ENCODE assay signal across 1 mouse cellular context in the genomic region with DNA sequence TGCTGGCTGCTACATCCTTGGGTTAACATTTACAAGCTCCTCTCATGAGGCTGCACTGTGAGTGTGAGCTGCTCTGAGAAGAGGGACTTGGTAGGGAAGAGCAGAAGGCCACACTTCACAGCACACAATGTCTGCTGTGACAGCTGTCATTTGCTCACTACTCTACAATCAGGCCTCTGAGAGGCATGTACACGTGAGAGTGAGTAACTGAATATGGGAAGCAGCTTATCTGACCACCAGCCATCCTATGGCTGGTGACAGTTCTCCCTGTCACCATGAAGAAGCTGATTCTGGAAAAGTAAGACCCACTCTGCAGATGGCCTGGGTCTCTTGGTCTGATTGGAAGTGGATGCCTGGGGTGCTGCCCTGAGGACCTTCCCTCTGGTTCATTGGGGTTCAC.
TF ChIP-seq lines count a peak whose summit lies in the region.

No protein-coding gene starts in this region.

TF ChIP-seq in MEL, 35 proteins besides CTCF, POLR2A, EP300 and RAD21 (continued from another document):
- no peak for TF ChIP-seq UBTF (IDR thresholded peaks at IDR 0.05; ENCODE audit: borderline replicate concordance, insufficient read depth, low read depth, low read length)
- no peak for TF ChIP-seq USF1 (IDR thresholded peaks at IDR 0.05; ENCODE audit: low read depth, low read length)
- TF ChIP-seq POLR2AphosphoS2 (IDR thresholded peaks at IDR 0.05; ENCODE audit: low read length), result no peak
- no peak for TF ChIP-seq CHD2 (IDR thresholded peaks at IDR 0.05; ENCODE audit: low read length)
- peak; percentile 84 for TF ChIP-seq BHLHE40 (IDR thresholded peaks at IDR 0.05; ENCODE audit: borderline replicate concordance, low read depth, low read length)
- TF ChIP-seq TAL1 (IDR thresholded peaks at IDR 0.05; ENCODE audit: low read length), result no peak
- TF ChIP-seq MAX (IDR thresholded peaks at IDR 0.05; ENCODE audit: low read length), result peak; percentile 51; the same call in 1 of the 2 replicates
- no peak for TF ChIP-seq MYB (IDR thresholded peaks at IDR 0.05; ENCODE audit: low read depth, low read length)
- no peak for TF ChIP-seq ZKSCAN1 (IDR thresholded peaks at IDR 0.05; ENCODE audit: low read depth, low read length)
- TF ChIP-seq MXI1 (IDR thresholded peaks at IDR 0.05; ENCODE audit: low read depth, low read length), result peak; percentile 84
- no peak for TF ChIP-seq NELFE (IDR thresholded peaks at IDR 0.05; ENCODE audit: low read depth, low read length)
- no peak for TF ChIP-seq SMC3 (IDR thresholded peaks at IDR 0.05; ENCODE audit: low read depth, low read length)
- TF ChIP-seq ELF1 (IDR thresholded peaks at IDR 0.05; ENCODE audit: low read depth, low read length), result no peak
- no peak for TF ChIP-seq POLR2AphosphoS5 (IDR thresholded peaks at IDR 0.05; ENCODE audit: borderline replicate concordance, low read depth, low read length)
- TF ChIP-seq ZC3H11A (IDR thresholded peaks at IDR 0.05; ENCODE audit: low read depth, low read length), result no peak
- TF ChIP-seq HCFC1 (IDR thresholded peaks at IDR 0.05; ENCODE audit: low read depth, low read length), result no peak
- TF ChIP-seq SIN3A (IDR thresholded peaks at IDR 0.05; ENCODE audit: low read length), result peak; percentile 73
- TF ChIP-seq TBP (IDR thresholded peaks at IDR 0.05; ENCODE audit: low read depth, low read length), result no peak
- TF ChIP-seq RCOR1 (IDR thresholded peaks at IDR 0.05; ENCODE audit: low read depth, low read length), result no peak
- TF ChIP-seq JUND (IDR thresholded peaks at IDR 0.05; ENCODE audit: low read depth, low read length), result no peak
- TF ChIP-seq USF2 (IDR thresholded peaks at IDR 0.05; ENCODE audit: borderline replicate concordance in 1 of 2, insufficient read depth in 1 of 2, low read depth in 1 of 2, low read length in 2 of 2), result no peak
